Comparison of ENCODE assay signal across 17 mouse cellular contexts in the genomic region with DNA sequence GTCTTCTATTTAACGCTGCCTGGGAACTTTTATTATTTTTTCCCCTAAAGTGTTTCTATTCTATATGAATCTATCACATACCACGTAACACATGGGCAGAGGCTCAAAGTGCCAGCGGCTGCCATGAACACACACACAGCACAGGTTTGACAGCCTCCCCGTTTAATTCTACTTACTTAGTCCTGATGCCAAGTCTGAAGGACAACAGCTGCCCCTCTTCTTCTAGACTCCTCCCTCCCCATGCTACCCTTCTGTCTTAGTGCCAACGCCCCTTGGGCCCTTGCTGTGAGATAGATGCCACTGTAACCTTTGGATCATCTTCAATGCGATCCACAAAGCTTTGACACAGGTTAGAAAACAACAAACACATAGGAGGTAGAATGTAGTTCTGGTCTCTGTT.
"Had no signal": no experiment of that assay in that cellular context is flagged by ENCODE, and none has a peak within 500 bp of the region (broad histone marks: within the 10 kb centered on the region; RNA-seq: fewer than 3 reads in every experiment).

No protein-coding gene starts in this region.

- H3K27me3 ChIP-seq: midbrain, embryonic 13.5 days; stomach, embryonic 15.5 days had no signal

- H3K4me2 ChIP-seq: limb, embryonic 12.5 days; liver, embryonic 13.5 days; lung, embryonic 15.5 days; midbrain, embryonic 13.5 days; stomach, embryonic 15.5 days had no signal

- H3K9ac ChIP-seq: limb, embryonic 12.5 days; liver, embryonic 13.5 days; liver, postnatal 0 days; lung, embryonic 15.5 days; midbrain, embryonic 13.5 days; stomach, embryonic 15.5 days had no signal

- H3K27ac ChIP-seq: left cerebral cortex, adult 2 months; limb, embryonic 12.5 days; liver, embryonic 13.5 days; lung, embryonic 15.5 days; macrophage; stomach, embryonic 15.5 days had no signal

- H3K9me3 ChIP-seq: limb, embryonic 12.5 days; liver, embryonic 13.5 days; lung, embryonic 15.5 days; megakaryocyte, embryonic 14.5 days; midbrain, embryonic 13.5 days; stomach, embryonic 15.5 days had no signal

- H3K4me3 ChIP-seq: left cerebral cortex, adult 2 months; limb, embryonic 12.5 days; liver, embryonic 13.5 days; lung, embryonic 15.5 days; megakaryocyte, embryonic 14.5 days; midbrain, embryonic 13.5 days; myocyte; stomach, embryonic 15.5 days had no signal

- DNase-seq: kidney, adult 8-10 months; kidney, postnatal 25 days; liver; liver, embryonic 13.5 days; liver, postnatal 0 days; lung, postnatal 14 days; retina, postnatal 1 day; right cerebral cortex, postnatal 4 days; thymus, postnatal 4 days had no signal

- ATAC-seq: liver, postnatal 0 days; midbrain, embryonic 13.5 days had no signal

- H3K36me3 ChIP-seq: limb, embryonic 12.5 days; liver, embryonic 13.5 days; lung, embryonic 15.5 days; midbrain, embryonic 13.5 days; stomach, embryonic 15.5 days had no signal
